Mouse (Mus musculus): Measurements from ENCODE around the gene Nkg7.
A peak's percentile ranks its signal among the peaks of the same experiment; 100 is the strongest.
"Not testable (repeated sequence)": the region's sequence is repeated elsewhere in the genome, so short reads cannot be mapped to it uniquely, and the experiment has no call there.

Nkg7 gene

GRCm38 (mm10) chr7:43436341-43437255 is at the start of gene Nkg7:
Nkg7 (plus strand) TSS chr7:43437073.
- DNase-seq (ENCODE audit: low spot score) = no peak

GRCm38 (mm10) chr7:43392349-43393121 is 44.3 kb upstream of the Nkg7 start:
- DNase-seq (ENCODE audit: low spot score) = no peak

GRCm38 (mm10) chr7:43399501-43399900 is 37.4 kb upstream of the Nkg7 start:
- no peak for DNase-seq (ENCODE audit: low spot score)

GRCm38 (mm10) chr7:43402718-43403117 is 34.2 kb upstream of the Nkg7 start:
- no peak for DNase-seq (ENCODE audit: low spot score)

- DNase-seq (ENCODE audit: low spot score) = no peak
Measured at GRCm38 (mm10) chr7:43407573-43407972, 29.3 kb upstream of the Nkg7 start.

- DNase-seq (ENCODE audit: low spot score) = no peak
Measured at GRCm38 (mm10) chr7:43408131-43408553, 28.7 kb upstream of the Nkg7 start, which contains the start of gene Siglecg. Siglecg (plus strand) TSS chr7:43408204.

GRCm38 (mm10) chr7:43409084-43409483 is 27.8 kb upstream of the Nkg7 start:
- no peak for DNase-seq (ENCODE audit: low spot score)

- DNase-seq (ENCODE audit: low spot score) = not testable (repeated sequence)
Measured at GRCm38 (mm10) chr7:43411724-43412123, 25.1 kb upstream of the Nkg7 start.

GRCm38 (mm10) chr7:43417298-43417697 is 19.6 kb upstream of the Nkg7 start:
- DNase-seq (ENCODE audit: low spot score) = no peak

GRCm38 (mm10) chr7:43422995-43423617 is 13.8 kb upstream of the Nkg7 start:
- peak; percentile 84 for DNase-seq (ENCODE audit: low spot score)

- DNase-seq (ENCODE audit: low spot score) = peak; percentile 72
Measured at GRCm38 (mm10) chr7:43423991-43424625, 12.8 kb upstream of the Nkg7 start.

- DNase-seq (ENCODE audit: low spot score) = no peak
Measured at GRCm38 (mm10) chr7:43427406-43427805, 9.5 kb upstream of the Nkg7 start, which contains the start of gene Lim2. Lim2 (plus strand) TSS chr7:43427670.

- DNase-seq (ENCODE audit: low spot score) = no peak
Measured at GRCm38 (mm10) chr7:43429500-43429899, 7.4 kb upstream of the Nkg7 start.

GRCm38 (mm10) chr7:43432891-43433290 is 4.0 kb upstream of the Nkg7 start:
- no peak for DNase-seq (ENCODE audit: low spot score)

- DNase-seq (ENCODE audit: low spot score) = no peak
Measured at GRCm38 (mm10) chr7:43434676-43435075, 2.2 kb upstream of the Nkg7 start.

- no peak for DNase-seq (ENCODE audit: low spot score)
Measured at GRCm38 (mm10) chr7:43438611-43439010, 1.7 kb downstream of the Nkg7 start.

- no peak for DNase-seq (ENCODE audit: low spot score)
Measured at GRCm38 (mm10) chr7:43440482-43440881, 3.6 kb downstream of the Nkg7 start, which contains the start of gene Cldnd2. Cldnd2 (plus strand) TSS chr7:43440782.

- no peak for DNase-seq (ENCODE audit: low spot score)
Measured at GRCm38 (mm10) chr7:43441071-43441470, 4.2 kb downstream of the Nkg7 start.

GRCm38 (mm10) chr7:43442684-43443083 is 5.8 kb downstream of the Nkg7 start:
- no peak for DNase-seq (ENCODE audit: low spot score)

- DNase-seq (ENCODE audit: low spot score) = peak; percentile 82
Measured at GRCm38 (mm10) chr7:43443126-43443916, 6.4 kb downstream of the Nkg7 start.

- DNase-seq (ENCODE audit: low spot score) = peak; percentile 95
Measured at GRCm38 (mm10) chr7:43443917-43444293, 7.0 kb downstream of the Nkg7 start, which contains the start of the genes Etfb and Gm45233. Etfb (plus strand) TSS chr7:43444083. Gm45233 (plus strand) TSS chr7:43444128.
